Mouse (Mus musculus): ENCODE results near the gene Wrap53.
"Not testable (repeated sequence)": the region's sequence is repeated elsewhere in the genome, so short reads cannot be mapped to it uniquely, and the experiment has no call there.

Gene Wrap53

DNA sequence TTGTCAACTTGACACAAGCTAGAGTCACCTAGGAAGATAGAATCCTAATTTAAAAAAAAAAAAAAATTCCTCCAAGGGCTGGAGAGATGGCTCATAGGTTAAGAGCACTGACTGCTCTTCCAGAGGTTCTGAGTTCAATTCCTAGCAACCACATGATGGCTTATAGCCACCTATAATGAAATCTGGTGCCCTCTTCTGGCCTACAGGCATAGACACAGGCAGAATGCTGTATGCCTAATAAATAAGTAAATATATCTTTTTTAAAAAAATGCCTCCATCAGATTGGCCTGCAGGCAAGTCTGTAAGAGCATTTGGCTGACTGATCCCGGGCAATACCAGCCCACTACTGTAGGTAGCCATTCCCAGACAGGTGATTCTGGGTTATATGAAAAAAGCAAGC lies 45.1 kb downstream of the Wrap53 start:
- in situ Hi-C loops (cut with MboI, MseI) = no loop called here

DNA sequence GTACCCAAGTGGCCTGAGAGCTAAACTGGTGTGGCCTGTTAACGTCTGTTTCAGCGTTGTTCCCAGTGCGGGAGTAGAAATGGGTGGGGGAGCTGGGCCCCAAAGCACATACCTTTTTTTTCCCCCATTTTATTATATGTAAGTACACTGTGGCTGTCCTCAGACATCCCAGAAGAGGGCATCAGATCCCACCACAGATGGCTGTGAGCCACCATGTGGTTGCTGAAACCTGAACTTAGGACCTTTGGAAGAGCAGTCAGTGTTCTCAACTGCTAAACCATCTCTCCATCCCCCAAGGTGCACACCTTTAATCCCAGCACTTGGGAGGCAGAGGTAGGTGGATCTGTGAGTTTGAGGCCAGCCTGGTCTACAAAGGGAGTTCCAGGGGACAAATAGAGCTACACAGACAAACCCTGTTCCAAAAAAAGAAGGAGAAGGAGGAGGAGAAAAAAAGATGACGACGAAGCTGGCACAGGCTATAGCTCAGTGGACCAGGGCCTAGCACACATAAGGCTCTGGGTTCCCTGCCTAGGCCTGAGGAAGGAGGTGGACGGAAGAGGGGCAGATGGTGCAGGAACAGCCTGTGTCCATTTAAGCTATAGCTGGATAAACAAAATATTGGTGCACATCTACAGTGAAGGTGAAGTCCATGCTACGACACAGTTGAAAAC lies 47.4 kb downstream of the Wrap53 start:
- in situ Hi-C loops (cut with MboI, MseI) = no loop called here

DNA sequence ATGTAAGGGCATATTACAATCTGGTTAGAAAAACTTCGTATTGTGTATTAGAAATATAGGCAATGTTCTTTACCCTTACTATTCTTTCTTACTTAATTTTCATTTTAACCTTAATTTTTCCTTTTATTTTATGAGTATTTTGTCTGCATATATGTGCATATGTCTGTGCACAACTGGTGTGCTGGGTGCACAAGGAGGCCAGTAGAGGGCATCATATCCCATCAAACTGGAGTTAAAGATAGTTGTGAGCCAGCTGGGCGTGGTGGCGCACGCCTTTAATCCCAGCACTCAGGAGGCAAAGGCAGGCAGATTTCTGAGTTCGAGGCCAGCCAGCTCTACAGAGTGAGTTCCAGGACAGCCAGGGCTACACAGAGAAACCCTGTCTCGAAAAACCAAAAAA lies 49.3 kb downstream of the Wrap53 start:
- in situ Hi-C loops (cut with MboI, MseI) = not testable (repeated sequence)

DNA sequence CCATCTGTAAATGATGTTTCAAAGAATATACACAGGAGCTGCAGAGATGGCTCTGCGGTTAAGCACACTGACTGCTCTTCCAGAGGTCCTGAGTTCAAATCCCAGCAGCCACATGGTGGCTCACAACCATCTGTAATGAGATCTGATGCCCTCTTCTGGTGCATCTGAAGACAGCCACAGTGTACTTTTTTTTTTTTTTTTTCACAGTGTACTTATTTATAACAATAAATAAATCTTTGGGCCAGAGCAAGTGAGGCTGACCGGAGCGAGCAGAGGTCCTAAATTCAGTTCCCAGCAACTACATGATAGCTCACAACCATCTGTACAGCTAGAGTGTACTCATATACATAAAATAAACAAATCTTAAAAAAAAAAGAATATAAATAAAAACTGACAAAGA lies 49.8 kb downstream of the Wrap53 start:
- in situ Hi-C loops (cut with MboI, MseI) = not testable (repeated sequence)

DNA sequence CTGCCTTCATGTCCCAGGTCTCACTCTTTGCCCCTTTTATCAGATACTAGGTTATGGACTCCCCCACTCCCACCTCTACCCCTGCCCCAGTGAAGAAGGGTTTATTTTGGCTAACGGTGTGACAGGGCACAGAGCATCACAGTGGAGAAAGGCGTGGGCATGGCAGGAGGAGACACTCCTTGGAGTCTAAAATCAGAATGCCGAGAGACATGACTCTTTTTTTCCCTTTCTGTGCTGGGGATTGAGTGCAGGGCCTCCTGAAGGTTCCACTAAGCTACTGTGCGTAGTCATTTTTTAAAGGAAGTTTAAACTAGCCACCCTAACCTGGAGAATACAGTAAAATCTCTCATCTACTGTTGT lies 52.0 kb downstream of the Wrap53 start:
- in situ Hi-C loops (cut with MboI, MseI) = no loop called here

DNA sequence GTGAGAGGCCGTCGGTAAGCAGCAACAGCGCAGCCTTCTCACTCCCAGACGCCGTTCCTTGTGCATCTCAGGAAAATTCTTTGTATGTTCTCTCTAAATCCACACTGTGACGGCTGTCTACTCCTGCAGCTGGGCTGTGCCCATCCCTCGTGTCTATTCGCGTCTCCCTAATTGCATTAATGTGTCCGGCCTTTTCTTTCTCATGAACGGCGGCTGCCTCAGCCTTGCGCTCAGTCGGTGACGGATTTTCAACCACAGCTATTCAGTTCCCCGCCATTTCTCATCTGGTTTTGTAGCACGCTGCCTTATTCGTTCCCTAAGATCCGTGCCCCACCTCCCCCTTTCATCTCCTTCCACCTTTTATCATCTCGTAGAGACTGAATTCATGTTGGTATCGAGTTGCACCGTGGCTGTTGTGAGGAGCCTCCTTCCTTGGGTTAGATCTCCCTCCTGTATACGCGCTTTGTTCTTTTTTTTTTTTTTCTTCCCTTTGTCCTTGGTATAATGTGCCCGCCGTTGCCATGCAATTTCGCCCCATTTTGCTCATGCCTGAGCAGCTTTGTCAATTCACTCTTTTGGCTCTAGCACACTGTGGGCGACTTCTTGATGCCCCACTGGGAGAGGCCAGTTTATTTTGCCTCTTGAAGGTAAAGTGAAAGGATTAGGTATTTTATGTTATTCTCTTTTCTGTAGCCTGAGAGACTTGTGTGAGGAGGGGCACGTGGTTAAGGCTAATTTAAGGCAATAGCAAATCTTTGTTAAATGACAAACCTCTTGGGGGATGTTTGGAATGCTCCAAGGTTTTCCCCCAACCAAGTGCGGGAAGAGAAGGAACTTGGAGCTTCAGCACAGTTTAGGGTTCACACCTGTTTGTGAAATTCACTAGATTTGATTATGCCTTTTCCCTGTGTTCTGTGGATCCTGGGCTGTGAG lies 52.7 kb downstream of the Wrap53 start:
- in situ Hi-C loops (cut with MboI, MseI) = no loop called here

DNA sequence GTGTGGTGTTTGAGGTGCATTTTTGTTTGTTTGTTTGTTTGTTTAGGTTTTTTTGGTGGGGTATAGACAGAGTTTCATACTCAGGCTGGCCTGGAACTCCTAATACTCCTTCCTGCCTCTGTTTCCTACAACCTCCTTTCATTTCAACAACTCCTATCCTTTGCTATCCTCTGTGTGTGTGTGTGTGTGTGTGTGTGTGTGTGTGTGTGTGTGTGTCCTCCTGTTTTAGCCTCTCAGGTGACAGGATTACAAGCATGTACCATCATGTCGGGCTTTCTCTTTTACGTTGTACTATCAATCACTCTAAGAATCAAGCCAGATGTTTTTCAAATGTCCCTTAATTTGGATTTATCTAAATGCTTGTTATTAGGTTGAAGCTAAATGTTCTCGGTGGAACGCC lies 53.4 kb downstream of the Wrap53 start:
- in situ Hi-C loops (cut with MboI, MseI) = no loop called here

DNA sequence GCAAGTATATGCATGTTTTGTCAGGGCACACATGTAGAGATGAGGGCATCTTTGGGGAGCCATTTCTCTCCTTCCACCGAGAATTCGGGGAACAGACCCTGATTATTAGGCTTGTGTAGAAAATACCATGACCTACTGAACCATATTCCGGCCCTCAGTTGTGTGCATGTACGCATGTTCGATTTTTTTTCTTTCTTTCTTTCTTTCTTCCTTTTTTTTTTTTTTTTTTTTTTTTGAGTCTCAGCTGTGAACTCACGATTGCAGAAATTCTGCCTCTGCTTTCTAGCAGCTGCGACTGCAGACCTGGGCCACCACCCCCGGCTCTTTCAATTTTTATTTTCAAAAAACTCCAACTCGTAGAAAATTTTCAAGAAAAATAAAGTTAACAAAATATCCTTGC lies 54.4 kb downstream of the Wrap53 start:
- in situ Hi-C loops (cut with MboI, MseI) = no loop called here

DNA sequence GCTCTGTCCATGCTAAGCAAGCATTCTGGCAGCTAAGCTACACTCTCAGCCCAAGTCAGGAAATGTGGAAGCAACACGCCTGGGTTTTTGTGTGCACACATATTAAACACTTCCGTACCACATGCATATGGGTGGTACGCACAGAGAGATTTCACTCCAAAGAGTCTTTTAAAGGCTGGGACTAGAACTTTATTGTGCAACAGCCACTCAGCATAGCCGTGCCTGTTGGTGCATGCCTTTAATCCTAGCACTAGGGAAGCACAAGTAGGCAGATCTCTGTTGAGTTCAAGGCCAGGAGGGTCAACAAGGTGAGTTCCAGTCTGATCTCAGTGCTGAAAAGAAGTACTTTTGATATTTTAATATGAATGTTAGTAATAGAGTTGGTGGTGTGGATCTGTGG lies 56.4 kb downstream of the Wrap53 start:
- in situ Hi-C loops (cut with MboI, MseI) = loop anchor here in 1 of 2 experiments (5.0 kb wide), 2 partner anchors 56 to 86 kb away; no protein-coding TSS in a partner anchor

DNA sequence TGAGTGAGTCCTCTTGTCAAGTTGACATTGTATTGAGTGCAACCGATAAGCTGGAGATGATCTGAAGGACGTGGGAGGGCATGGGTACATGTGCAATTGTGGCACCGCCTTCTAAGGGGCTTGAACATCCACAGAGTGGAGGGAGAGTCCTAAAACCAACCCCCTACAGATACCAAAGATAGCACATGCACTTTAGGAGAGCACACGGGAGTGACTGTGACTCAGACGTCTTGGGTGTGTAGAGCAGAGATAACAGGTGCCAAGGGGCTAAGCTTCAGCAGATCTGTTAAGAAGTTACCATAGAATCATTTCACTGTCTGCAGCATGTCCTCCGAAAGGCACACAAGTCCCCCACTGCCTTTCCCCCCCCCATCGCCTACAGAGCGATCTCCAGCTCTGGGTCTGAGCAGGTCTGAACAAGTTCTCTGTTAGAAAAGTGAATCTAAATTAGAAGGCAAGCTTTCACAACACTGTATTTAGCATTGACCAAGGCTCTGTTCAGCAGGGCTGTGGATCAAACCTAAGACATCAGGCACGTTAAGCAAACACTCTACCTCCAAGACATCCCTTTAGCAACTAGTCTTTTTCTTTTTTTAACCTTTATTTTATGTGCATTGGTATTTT lies 58.4 kb downstream of the Wrap53 start:
- in situ Hi-C loops (cut with MboI, MseI) = loop anchor here in 1 of 2 experiments (5.0 kb wide), 2 partner anchors 54 to 84 kb away; no protein-coding TSS in a partner anchor

DNA sequence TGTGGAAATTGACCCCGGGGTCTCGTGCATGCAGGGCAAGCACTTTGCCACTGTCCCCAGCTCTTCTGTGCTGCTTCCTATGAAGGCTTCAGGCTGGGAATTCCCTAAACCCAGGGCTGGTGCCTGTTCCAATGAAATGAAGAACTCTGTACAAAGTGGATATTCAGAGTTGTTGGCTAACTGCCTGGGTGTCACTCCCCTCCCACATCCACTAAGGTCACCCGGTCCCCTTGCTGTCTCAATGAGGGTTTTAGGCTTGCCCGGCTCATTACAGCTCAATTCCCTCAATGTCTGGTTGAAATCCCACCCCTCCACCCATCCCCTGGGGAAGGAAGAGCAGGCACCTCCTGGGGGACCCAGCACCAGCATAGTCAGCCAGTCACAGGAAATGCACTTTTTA lies 60.1 kb downstream of the Wrap53 start:
- in situ Hi-C loops (cut with MboI, MseI) = loop anchor here (5.0 to 10.0 kb wide), 6 partner anchors 53 to 263 kb away; no protein-coding TSS in a partner anchor

DNA sequence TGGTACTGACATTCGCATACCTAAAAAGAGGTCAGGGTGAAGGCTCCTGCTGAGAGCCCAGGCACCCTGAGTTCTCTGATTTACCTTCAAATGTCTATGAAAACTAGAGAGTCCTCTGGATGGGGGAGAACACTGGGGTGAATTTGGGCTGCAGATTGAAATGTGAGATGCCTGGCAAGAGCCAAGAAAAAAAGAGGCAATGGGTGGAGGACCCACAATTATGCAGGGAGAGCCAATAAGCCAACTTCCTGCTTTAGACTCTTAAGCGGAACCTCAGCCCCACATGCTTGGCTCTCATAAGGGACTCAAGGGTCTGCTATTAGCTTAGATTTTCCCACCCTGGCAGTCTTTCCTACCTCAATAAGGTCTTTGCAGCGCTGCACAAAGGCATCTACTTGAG lies 63.4 kb downstream of the Wrap53 start:
- in situ Hi-C loops (cut with MboI, MseI) = loop anchor here (5.0 to 10.0 kb wide), 4 partner anchors 82 to 259 kb away; no protein-coding TSS in a partner anchor

DNA sequence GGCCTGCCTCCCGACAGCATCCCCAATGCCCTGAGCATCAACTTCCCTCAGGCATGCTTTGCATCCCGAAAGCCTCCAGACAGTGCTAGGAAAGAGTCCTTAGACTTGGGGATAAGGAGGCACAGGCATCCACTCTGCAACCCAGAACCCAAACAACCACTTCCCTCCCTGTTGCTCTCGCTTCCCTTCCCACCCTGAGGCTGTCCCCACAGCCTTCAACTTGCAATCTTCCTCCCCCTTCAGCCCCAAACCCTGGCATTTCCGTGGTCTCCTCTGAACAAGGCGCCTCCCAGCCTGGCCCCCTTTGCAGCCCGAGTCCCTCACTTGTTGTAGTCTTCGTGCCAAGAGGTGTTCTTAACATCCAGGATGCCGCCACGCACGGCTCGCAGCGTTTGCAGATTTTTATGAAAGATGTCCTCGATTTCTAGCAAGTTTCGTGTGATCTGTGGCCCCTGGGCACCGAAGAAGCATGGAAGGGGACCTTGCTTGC lies 63.9 kb downstream of the Wrap53 start:
- in situ Hi-C loops (cut with MboI, MseI) = loop anchor here (5.0 to 10.0 kb wide), 4 partner anchors 81 to 259 kb away; no protein-coding TSS in a partner anchor

DNA sequence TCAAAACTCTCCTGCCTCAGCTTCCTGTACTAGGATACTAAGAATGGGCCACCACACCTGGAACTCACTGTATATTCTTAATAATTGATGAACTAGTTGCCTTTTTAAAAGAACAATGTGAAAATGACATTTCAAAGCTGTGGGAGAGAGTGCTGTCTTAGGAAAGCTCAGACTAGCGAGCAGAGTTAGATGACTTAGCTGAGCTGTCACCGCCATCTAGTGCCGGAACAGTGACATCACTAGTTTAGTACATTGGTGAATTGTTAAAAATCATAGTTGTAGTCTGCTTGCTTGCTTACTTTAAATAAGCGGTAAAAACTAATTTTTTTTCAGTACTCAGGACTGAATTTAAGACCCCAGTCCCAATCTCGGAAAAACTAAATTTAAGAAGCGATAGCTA lies 66.2 kb downstream of the Wrap53 start:
- in situ Hi-C loops (cut with MboI, MseI) = loop anchor here (10.0 kb wide), 2 partner anchors 79 to 109 kb away; no protein-coding TSS in a partner anchor
